Mouse (Mus musculus) adipocyte (in vitro differentiated cells): Measurements from ENCODE around the gene St6gal1.

Source experiments
- DNase-seq: peaks from one replicate; pipeline ENCODE4 v3.0.0-alpha.2; 2016; ENCODE audit warnings: low spot score

St6gal1 gene

DNA sequence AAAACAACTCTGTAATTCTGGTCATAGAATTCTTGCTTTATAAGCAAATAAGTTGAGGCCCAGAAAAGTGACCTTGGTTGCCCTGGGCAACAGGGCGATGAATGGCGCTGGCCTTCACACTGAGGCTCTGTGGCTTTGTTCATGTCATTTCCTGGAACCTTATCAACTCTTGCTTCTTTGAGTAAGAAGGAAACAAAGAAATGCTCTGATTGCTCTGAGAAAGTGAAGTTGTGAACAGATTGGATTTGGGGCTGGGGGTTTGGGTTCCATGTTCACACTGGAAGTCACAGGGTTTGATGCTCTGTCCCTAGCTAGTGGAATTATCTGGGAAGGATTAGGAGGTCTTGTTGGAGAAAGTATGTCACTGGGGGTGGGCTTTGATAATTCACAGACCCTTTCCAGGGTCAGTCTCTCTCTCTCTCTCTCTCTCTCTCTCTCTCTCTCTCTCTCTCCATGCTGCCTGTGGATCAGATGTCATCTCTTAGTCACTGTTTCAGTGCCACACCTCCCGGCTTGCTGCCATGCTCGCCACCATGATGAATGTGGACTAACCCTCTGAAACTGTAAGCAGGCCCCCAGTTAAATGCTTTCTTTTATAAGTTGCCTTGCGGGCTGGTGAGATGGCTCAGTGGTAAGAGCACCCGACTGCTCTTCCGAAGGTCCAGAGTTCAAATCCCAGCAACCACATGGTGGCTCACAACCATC, 50.2 kb downstream of the St6gal1 start:
- DNase-seq, result no peak

GRCm38 (mm10) chr16:23275661-23276060, 51.1 kb downstream of the St6gal1 start:
- no peak for DNase-seq

DNA sequence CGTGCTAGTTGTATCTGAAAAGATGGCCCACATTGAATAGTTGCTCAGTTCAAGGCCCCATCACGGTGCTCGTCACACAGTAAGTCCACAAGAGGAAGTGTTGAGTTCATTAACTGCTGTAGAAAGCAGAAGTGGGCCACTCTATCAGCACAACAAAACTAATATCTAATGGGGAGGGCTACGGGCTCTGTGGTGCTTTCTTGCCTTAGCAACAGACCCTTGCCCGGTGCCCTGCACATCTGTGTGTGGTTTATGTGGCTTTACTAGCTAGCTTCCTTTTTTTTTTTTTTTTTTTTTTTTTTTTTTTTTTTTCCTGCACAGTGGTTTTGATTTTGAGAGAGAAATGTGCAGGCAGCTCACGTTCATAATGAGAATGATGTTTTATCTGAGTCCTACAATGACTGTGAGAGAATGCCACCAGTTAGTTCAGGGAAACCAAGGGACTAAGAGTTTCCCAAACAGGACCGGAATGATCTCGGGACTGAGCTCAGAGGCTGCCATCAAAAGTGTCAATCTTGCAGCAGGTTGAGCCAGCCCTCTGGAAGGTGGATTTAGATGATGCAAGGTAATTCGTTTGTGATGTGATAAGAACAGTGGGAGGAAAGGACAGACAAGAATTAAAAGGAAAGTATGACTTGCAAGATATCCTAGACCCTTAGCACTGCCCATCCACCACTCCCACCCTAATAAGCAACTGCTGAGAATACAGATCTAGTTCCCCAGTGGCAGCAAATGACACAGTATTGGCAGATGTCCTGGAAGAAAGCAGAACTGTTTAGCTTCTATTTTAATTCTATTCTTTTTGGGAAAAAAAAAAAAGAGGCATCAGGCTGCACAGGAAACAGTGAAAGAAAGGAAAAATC, 55.6 kb downstream of the St6gal1 start:
- DNase-seq, result peak; percentile 25

GRCm38 (mm10) chr16:23280742-23281090, 56.2 kb downstream of the St6gal1 start:
- no peak for DNase-seq

DNA sequence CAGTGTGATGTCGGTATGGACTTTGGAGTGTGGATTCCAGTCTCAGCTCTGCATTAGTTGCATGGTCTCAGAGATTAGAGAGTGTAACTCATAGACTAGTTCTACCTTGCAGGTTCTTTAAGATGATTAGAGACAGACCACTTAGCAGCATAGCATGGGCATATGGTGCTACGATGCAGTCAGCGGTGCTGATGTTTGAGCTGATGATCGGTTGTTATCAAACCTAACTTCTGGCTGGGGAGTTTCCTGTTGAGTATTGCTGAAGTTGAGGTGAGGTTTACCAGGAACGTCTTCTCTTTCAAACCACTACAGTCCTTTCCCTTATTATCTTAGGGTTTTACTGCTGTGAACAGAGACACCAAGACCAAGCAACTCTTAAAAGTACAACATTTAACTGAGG, 57.7 kb downstream of the St6gal1 start:
- DNase-seq, result no peak

DNA sequence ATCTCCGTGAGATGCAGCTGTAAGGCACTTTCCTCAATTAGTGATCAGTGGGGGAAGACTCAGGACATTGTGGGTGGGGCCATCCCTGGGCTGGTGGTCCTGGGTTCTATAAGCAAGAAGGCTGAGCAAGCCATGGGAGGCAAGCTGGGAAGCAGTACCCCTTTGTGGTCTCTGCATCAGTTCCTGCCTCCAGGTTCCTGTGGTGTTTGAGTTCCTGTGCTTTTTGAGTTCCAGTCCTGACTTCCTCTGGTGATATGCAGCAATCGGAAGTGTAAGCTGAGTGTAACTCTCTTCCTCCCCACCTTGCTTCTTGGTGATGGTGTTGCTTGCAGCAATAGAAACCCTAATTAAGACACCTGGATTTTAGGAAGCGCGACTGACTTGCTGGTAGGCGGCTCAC, 58.4 kb downstream of the St6gal1 start:
- no peak for DNase-seq

DNA sequence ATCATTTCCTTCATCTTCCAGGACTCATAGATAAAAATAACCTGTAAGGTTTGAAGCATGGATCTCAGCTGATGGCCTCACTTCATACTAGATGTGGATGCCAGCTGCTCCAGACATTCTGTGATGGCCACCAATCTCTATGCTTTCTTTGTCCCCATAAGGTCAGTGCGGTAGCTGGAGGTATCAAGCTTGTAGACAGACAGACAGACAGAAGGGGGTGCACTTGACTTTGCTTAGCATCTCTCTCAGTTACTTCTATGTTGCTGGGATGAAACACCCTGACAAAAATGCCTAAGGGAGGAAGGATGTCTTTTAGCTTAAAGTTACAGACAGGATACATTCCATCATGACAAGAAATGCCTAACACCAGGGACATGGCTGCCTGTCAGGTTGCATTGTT, 59.1 kb downstream of the St6gal1 start:
- no peak for DNase-seq

- no peak for DNase-seq
Observed at GRCm38 (mm10) chr16:23284470-23285394, 60.2 kb downstream of the St6gal1 start.

DNA sequence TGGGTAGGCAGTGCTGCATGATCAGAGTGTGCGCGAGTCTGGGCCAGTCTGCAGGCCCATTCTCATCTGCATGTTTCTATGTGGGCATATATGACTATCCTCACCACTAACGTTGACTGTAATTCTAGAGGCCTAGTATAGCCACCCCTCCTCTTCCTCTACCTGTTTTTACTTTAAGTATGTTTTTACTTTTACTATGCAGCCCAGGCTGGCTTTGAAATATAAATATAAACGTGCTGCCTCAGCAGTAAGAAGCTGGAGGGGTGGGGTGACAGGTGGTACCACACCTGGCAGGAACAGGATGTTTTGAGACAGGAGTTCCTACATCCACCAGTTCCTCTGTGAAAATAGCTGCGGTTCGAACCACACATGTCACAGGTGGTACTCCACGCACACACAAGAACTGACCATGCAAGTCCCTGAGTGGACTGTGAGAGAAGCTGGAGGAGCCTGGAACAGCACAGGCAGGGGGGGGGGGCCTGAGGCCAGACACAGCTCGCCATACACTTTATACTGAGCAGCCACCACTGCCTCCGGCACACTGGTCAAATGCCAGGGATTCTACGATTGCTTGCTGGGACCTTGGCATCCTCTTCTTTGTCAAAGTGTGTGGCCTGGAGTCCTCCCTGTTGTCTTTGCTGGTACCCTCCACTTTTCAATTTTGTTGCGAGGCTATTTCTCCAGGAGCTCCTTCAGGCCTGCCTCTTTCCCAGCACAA, 62.0 kb downstream of the St6gal1 start:
- DNase-seq, result no peak

DNA sequence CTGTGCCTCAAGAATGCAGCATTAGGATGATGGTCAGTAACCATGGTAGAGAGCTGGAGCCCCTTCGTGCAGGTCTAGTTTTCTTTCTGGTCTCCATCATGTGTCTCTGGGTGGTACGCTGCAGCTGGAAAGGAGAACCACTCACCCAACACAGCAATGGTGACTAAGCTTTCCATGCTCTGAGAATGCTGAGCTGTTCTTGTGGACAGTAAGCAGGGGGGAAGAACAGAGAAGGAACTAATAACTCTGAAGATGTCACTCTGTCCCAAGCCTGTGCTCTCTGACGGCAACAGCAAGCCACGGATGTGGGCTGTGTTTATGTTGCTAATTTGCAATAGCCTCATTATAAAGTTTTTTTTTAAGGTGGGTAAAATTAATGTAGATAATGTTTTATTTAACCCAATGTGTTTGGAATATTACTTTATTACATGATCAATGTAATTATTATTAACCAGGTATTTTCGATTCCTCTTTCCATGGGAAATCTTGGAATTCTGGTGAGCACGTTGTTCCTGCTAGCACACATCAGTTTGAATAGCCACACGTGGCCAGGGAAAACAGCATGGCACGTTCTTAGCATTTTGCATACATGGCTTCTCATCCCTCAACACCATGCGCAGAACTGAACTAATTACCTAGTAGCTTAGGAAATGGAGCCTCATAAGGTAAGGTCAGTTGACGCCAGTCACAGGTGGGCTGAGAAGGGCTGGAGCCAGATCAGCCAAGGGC, 62.9 kb downstream of the St6gal1 start:
- DNase-seq, result no peak

GRCm38 (mm10) chr16:23288103-23288502, 63.6 kb downstream of the St6gal1 start:
- no peak for DNase-seq

- no peak for DNase-seq
Observed at GRCm38 (mm10) chr16:23289424-23289823, 64.9 kb downstream of the St6gal1 start.

GRCm38 (mm10) chr16:23290171-23290570, 65.6 kb downstream of the St6gal1 start:
- DNase-seq, result no peak

GRCm38 (mm10) chr16:23291521-23291920, 67.0 kb downstream of the St6gal1 start:
- peak; percentile 87 for DNase-seq

GRCm38 (mm10) chr16:23294236-23294635, 69.7 kb downstream of the St6gal1 start:
- peak; percentile 15 for DNase-seq

DNA sequence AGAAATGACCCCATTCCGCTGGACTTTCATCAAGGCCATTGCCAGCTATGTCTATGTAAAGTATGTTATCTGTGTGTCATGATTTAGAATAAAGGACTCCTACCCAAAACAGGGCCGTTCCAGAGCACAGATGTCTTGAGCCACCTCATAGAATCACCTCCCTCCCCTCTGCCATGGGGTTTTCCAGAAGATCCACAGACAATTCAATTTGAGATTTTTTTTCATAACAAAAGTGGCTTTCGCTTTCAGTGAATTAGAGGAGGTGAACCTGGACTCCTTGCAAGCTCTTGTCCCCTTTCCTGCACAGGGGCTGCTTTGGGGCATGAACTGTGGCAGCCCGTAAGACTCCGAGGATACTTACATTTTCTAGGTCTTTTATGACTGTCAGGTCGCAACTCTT, 70.2 kb downstream of the St6gal1 start:
- DNase-seq, result no peak

DNA sequence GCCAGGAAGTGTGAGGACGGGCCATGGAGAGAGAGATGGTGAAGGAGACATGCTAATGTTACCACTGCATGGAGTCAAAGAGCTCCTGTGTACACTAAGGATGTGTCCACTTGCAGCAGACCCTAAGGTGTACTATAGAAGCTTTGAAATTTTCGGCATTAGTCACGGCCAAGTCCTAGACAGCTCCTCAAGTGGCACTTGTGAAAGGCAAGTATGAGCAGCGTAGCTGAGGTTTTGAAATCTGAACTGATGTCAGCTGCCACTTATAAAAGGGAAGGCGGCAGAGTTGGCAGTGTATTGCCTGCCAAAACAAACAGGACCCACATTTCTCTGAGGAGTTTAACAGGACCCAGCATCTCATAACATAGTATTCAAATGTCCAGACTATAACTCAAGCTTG, 71.2 kb downstream of the St6gal1 start:
- DNase-seq, result no peak

DNA sequence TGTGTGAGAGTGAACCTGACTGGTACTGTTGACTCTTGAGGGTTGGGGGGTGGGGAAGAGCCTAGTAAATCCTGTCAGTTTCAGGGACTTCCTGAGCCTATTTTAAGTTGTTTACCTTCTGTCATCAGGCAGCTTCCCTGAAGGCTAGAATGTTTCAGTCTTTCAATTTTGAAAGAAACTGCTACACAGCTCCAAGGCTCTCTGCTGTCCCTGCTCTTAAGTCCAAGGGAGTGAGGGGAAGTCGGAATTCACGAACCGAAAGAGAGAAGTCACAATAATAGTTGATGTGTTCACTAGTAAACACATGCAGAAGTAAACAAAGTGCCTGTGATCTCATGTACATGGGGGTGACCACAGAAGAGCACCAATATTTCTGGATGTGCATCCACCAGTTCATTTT, 72.2 kb downstream of the St6gal1 start:
- DNase-seq, result no peak

DNA sequence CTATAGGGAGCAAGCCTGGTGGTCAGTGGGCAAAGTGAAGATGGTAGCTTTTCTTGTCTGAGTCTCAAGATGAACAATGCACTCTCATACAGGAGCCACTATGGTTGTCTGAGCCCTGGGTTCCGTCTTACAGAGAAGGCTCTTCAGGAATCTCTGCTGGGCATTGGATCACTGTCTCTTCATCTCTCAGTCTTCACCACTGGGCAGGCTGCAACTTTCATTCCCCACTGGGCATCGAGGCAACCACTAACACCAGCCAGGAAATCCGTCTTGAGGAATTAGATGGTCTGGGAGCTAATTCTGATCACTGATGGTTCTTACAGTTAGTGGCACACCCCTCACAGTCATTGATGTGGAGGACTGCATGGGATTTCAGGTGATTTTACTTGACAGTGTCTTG, 73.9 kb downstream of the St6gal1 start:
- no peak for DNase-seq

GRCm38 (mm10) chr16:23298911-23299310, 74.4 kb downstream of the St6gal1 start:
- no peak for DNase-seq
